Mouse (Mus musculus) cortical plate, adult 2 months (tissue): Measurements from ENCODE around the gene Cmbl.

Experiments
- CTCF ChIP-seq: fragments of 200-500 bp; IDR thresholded peaks from 2 replicates; pipeline ENCODE4 v1.5.1; 2011; ENCODE audit warnings: mild to moderate bottlenecking, control low read depth, low read length; ENCODE audit not compliant: insufficient read depth; ENCODE audit errors: extremely low read depth
- POLR2A ChIP-seq: fragments of 200-500 bp; IDR thresholded peaks from 2 replicates; pipeline ENCODE4 v1.6.1; 2011; ENCODE audit warnings: mild to moderate bottlenecking, low read length, control low read depth; ENCODE audit not compliant: insufficient read depth; ENCODE audit errors: extremely low read depth

DNA sequence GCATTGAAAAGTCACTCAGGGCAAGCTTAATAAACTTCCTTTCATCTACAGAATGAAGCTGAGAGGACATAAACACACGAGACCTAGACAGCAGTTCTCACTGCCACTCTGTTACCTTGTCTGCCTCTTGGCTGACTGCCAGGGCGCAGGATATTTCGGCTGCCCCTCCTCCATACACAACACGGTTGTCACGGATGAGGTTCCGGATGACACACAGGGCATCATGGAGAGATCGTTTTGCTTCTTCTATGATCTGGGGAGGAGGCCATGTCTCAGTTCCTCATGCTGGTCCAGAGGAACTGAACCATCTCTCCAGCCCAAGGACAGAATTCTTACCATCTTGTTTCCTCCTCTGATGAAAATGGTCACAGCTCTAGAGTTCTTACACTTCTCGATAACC, 27.3 kb downstream of the Cmbl start:
- TF ChIP-seq POLR2A = no peak
- TF ChIP-seq CTCF = no peak
